Mouse (Mus musculus) mouse trophoblast stem cell (cell line): ENCODE measurements around the gene Foxl1.

Source experiments
- in situ Hi-C, 2 experiments: fragments of 300-500 bp; cut with MseI, MboI; formaldehyde crosslinking; loops; 2 replicates in 1 of 2; 3 replicates in 1 of 2; pipeline ENCODE4 v1.15.1; 2025

Foxl1 gene

GRCm38 (mm10) chr8:121161437-121161836, 33.7 kb downstream of the Foxl1 start:
- in situ Hi-C loops, result no loop called here

- in situ Hi-C loops, result no loop called here
Observed at GRCm38 (mm10) chr8:121162413-121162812, 34.7 kb downstream of the Foxl1 start.

GRCm38 (mm10) chr8:121162906-121163695, 35.4 kb downstream of the Foxl1 start:
- in situ Hi-C loops, result no loop called here

GRCm38 (mm10) chr8:121164017-121164469, 36.3 kb downstream of the Foxl1 start:
- in situ Hi-C loops, result no loop called here

GRCm38 (mm10) chr8:121168033-121168432, 40.3 kb downstream of the Foxl1 start:
- in situ Hi-C loops, result no loop called here

GRCm38 (mm10) chr8:121170116-121170515, 42.4 kb downstream of the Foxl1 start:
- in situ Hi-C loops, result no loop called here

DNA sequence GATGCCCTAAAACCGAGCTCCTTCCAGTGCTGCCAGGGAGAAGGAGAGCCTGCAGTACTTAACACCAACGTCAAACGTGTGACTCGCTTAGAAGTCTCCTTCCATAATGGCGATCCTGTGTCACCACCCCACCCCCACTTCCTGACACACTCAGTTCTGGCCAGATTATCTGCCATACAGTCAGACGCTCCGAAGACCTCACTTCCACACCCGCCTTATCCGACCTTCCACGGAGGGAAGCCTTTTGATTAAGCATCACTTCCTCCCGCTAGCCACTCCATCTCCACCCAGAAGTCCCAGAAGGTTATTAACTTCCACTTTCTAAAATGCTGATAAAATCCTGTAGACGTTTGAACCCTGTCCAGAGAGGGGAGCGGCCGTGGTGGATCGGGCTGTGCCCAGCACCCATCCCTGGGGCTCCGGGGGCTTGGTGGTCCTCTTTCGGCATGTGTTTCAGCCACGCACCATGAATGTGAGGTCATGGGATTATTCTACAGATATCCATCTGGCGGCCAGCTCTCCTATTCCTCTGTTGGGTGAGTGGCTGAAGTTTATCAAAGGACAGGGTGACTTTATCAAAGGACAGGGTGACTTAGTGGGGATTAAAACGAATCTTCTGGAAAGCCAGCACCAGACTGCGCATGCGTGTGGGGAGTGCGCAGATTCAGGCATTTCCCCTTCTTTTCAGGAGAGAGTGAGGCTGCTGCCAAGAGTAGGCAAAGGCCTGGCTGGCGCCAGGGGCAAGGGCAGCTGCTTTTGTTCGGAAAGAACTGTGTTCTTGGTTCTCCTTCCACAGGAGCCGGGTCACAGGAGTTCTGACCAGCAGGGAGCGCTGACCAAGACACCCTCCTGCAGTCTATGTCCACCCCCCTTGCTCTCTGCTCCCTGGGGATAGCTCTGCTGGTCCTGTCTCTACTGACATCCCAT, 43.1 kb downstream of the Foxl1 start:
- in situ Hi-C loops, result no loop called here

- in situ Hi-C loops, result no loop called here
Observed at GRCm38 (mm10) chr8:121172567-121172966, 44.8 kb downstream of the Foxl1 start.

- in situ Hi-C loops, result no loop called here
Observed at GRCm38 (mm10) chr8:121174178-121174577, 46.4 kb downstream of the Foxl1 start.

DNA sequence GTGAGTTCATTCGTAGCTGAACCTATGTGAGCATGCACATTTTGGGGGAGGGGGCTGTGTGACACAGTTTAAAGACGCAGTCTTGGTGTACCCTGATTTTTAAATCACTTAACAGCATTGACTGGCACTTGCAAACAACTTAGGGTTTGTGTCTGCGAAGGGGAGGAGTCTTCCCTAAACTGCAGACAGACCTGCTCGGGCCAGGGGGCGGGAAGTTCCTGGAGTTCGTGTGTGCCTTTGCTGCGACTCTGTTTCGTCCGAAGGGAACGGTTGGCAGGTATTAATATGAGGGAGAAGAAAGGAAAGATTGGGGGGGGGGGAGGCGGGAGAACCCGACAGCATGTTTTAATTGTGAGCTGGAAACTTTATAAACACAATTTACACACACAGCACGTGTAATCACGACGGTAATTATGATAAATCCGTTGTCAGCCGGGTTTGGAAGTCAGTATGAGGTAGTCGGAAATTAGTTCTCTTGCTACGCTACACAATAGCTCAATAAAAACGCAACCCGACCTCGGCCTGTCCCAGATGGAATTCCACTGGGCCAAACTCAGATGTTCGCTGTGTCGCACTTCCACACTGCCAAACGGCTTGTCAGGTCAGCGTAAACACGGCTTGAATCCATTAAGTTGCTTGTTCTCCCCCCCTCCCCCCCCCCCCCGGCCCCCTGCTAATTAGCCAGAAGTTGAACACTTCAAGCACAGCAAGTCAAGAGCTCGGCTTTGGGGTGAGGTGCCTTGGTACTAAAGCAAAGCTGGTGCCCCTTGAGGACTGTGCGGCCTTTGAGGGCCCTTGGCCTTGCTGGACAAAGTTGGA, 47.2 kb downstream of the Foxl1 start:
- in situ Hi-C loops, result no loop called here

DNA sequence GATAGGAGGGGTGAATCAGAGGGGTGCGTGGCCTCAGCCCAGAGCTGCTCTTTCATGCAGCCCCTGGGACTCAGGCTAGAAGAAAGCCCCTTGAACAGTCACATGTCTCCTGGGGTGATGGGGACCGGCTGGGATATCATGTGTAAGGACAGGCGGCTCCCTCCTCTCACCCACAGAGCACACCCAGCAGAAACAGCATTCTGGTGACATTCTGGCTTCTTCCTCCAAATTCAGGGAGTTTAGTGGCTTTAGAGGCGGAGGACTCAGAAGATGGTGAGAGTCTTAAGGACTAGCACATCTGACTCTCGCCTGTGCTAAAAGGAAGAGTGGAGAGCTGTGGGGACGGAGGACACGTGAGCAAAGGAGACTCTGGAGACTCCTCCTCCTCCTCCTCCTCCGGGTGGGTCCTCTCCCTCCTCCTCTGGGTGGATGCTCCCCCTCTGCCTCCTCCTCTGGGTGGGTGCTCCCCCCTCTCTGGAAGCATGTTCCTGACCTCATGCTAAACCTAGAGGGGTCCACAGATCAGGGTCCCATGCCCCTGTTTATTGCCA, 47.9 kb downstream of the Foxl1 start:
- in situ Hi-C loops, result no loop called here

- in situ Hi-C loops, result no loop called here
Observed at GRCm38 (mm10) chr8:121176291-121176690, 48.6 kb downstream of the Foxl1 start.
